Mouse (Mus musculus): ENCODE results near the gene Rubcnl.

DNA sequence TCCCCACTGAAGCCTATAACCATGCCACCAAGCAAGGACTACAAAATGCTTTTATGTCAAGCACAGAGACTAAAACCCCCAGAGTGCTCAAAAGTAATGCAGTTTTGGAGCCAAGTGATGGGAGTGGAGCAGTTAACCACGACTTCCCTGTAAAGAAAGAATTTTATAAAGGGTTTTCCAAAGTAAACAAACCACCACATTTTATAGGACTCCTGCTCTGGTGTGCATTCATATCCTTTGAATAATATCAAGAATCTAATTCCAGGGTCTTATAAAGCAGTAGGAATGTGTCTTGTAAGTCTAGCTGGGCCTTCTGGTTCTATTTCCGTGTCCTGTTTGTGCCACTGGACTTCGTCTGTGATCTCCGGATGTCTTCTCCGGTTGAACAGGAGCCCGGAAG lies 14.5 kb upstream of the Rubcnl start:
- no peak for TF ChIP-seq CEBPB (IDR thresholded peaks at IDR 0.05; ENCODE audit: insufficient read depth, poor library complexity, severe bottlenecking)
- no peak for TF ChIP-seq MYOG (IDR thresholded peaks at IDR 0.05; ENCODE audit: control insufficient read depth in 1 of 3, insufficient read depth in 1 of 3, insufficient read length in 2 of 3, low read depth in 2 of 3)
- TF ChIP-seq POLR2A (IDR thresholded peaks at IDR 0.05; ENCODE audit: insufficient read length, low read depth) = no peak
- no peak for TF ChIP-seq USF1 (IDR thresholded peaks at IDR 0.05; ENCODE audit: low read depth)
- no peak for TF ChIP-seq MYOD1 (IDR thresholded peaks at IDR 0.05; ENCODE audit: control insufficient read depth in 1 of 3, insufficient read length in 2 of 3, low read depth in 2 of 3)
- TF ChIP-seq POLR2AphosphoS2 (IDR thresholded peaks at IDR 0.05; ENCODE audit: insufficient read length, low read depth) = no peak
- TF ChIP-seq E2F4 (IDR thresholded peaks at IDR 0.05; ENCODE audit: insufficient read depth) = no peak
- no peak for TF ChIP-seq TCF12 (IDR thresholded peaks at IDR 0.05; ENCODE audit: insufficient read depth, poor library complexity, severe bottlenecking)
- no peak for TF ChIP-seq MAX (IDR thresholded peaks at IDR 0.05; ENCODE audit: low read depth)
